ENCODE assay signal across 16 mouse cellular contexts in the genomic region with DNA sequence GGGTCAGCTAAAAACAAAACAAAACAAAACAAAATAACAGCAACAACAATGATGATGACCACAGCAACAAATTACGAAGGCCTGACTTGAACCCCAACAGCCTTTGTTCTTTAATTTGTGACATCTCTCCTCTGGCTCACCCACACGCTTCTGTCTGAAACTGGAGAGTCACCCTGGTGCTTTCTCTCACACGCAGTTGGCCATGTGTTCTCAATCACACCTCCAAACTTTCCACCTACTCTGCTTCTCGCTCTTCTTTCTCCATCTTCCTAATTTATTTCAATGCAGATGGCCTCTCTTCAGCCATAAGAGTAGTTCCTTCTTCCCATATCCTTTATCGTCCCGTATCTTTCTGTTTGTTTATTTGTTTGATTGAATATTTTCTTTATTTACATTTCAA. TPM values are rescaled to one million over a fixed set of nuclear protein-coding genes. Genes with fewer than 3 reads are reported as not detected.
DNase-seq lines count a peak whose midpoint lies in the region.
"Had no signal": no experiment of that assay in that cellular context is flagged by ENCODE, and none has a peak within 500 bp of the region (broad histone marks: within the 10 kb centered on the region; RNA-seq: fewer than 3 reads in every experiment).

No protein-coding gene starts in this region.

- peak; percentile 12 to 67 for DNase-seq in frontal cortex, postnatal 36 days (ENCODE audit: low spot score in 2 of 2)
- no peak for DNase-seq in frontal cortex, postnatal 10 days (ENCODE audit: low spot score in 2 of 2)
- DNase-seq in right cerebral cortex, adult 2 months (ENCODE audit: low spot score in 2 of 2): peak; percentile 28 to 50
- DNase-seq in right cerebral cortex, postnatal 14 days: no peak
- peak; percentile 19 to 61 for DNase-seq in left cerebral cortex, adult 9 months (ENCODE audit: low spot score in 2 of 2)
- DNase-seq in retina, embryonic 14.5 days (ENCODE audit: low spot score): no peak
- DNase-seq in gastrocnemius, adult 18-20 months (ENCODE audit: low spot score): no peak
- DNase-seq: adrenal gland, adult 2 months; adrenal gland, postnatal 25 days; cerebellum, adult 2 months; cerebellum, postnatal 10 days; embryo, embryonic 11 days; gastrocnemius, postnatal 14 days; heart, adult 2 months had no signal

RNA-seq across cellular contexts. Expression of gene Syt1, which starts 45.7 kb away (rescaled TPM):
- total RNA-seq in gastrocnemius, adult 18-20 months (2021): under 1 TPM in 1 of 2 experiments, not detected in 1; 0.05 TPM
- total RNA-seq: CH12.LX; common myeloid progenitor, adult 5-6 weeks had no signal

Comparison
In these comparisons a context has a peak if more than half of its experiments do, and no peak if none do; other contexts are left out.
1. DNase-seq: peak in frontal cortex, postnatal 36 days (2 of 2), right cerebral cortex, adult 2 months (2 of 2) and left cerebral cortex, adult 9 months (2 of 2); none in frontal cortex, postnatal 10 days (0 of 2), right cerebral cortex, postnatal 14 days (single experiment), retina, embryonic 14.5 days (single experiment) and gastrocnemius, adult 18-20 months (single experiment).